Mouse (Mus musculus) hindbrain, embryonic 13.5 days (tissue): ENCODE results near the gene Aplf. TPM values are rescaled to one million over a fixed set of nuclear protein-coding genes. Genes with fewer than 3 reads are reported as not detected.

Source experiments
- ATAC-seq: fragments of 200-750 bp; cut with Nextera tagmentation; 2 replicates; pipeline ENCODE4 v1.8.0; 2017; ENCODE audit warnings: moderate TSS enrichment; ENCODE audit not compliant: low FRiP score
- H3K27ac ChIP-seq: fragments of 300-500 bp; sonication (generic); 2 replicates; pipeline ENCODE4 v1.5.1; 2015; ENCODE audit warnings: inconsistent platforms, mild to moderate bottlenecking, moderate library complexity
- H3K27me3 ChIP-seq: fragments of 300-500 bp; sonication (generic); 2 replicates; pipeline ENCODE4 v1.6.1; 2015; ENCODE audit warnings: mild to moderate bottlenecking, inconsistent platforms
- H3K36me3 ChIP-seq: fragments of 300-500 bp; sonication (generic); 2 replicates; pipeline ENCODE4 v1.6.1; 2015; ENCODE audit warnings: mild to moderate bottlenecking, inconsistent platforms
- H3K4me1 ChIP-seq: fragments of 300-500 bp; sonication (generic); replicated peaks from 2 replicates; pipeline ENCODE4 v1.6.1; 2015; ENCODE audit warnings: inconsistent platforms
- H3K4me2 ChIP-seq: fragments of 300-500 bp; sonication (generic); 2 replicates; pipeline ENCODE4 v1.6.1; 2015; ENCODE audit warnings: inconsistent platforms, mild to moderate bottlenecking, moderate library complexity
- H3K4me3 ChIP-seq: fragments of 300-500 bp; sonication (generic); 2 replicates; pipeline ENCODE4 v1.5.1; 2015; ENCODE audit warnings: mild to moderate bottlenecking, inconsistent platforms
- H3K9ac ChIP-seq: fragments of 300-500 bp; sonication (generic); 2 replicates; pipeline ENCODE4 v1.6.1; 2015; ENCODE audit warnings: mild to moderate bottlenecking, inconsistent platforms
- H3K9me3 ChIP-seq: fragments of 300-500 bp; sonication (generic); 2 replicates; pipeline ENCODE4 v1.6.1; 2016; ENCODE audit warnings: inconsistent platforms
- WGBS: fragments of 180-500 bp; shearing (Covaris S2); methylation state at CpG from one replicate; pipeline ENCODE4 v1.1.7; 2015; 5-methylcytosine and 5-hydroxymethylcytosine counted together
- polyA plus RNA-seq: library from polyadenylated mRNA; unstranded; fragments of >200 nt; fragmentation: Nextera tagmentation; extraction: Ambion mirVana; gene quantifications from 2 replicates; pipeline ENCODE4 v1.2.1, GENCODE M21; 2015

Gene Aplf
- polyA plus RNA-seq, 1 experiment from 2014 or later, result 10.0 TPM

DNA sequence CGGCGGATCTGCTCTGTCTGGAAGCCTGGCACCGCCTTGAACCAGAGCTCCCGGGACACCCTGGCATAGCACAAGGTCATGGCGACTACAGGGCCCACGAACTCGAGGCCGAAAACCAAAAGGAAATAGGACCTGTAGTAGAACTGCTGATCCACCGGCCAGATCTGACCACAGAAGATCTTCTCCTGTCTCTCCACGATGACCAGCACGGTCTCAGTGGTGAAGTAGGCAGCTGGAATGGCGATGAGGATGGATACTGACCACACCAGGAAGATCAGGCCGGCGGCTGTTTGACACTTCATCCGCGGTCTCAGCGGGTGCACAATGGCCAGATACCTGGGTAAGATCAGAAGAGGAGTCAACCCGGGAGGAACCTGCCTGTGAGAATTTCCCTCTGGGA is 90.4 kb downstream of the Aplf start:
- Histone ChIP-seq H3K27me3 (no peaks in the 10 kb centered on the region), H3K4me1 (no peaks in the 10 kb centered on the region), H3K4me3 (no peak overlapping the region), H3K36me3 (0 out of 2 replicates have a peak, but pooled peaks cover 7% of the 10 kb centered on the region), H3K9ac (no peak overlapping the region), H3K4me2 (no peak overlapping the region), H3K27ac (no peak overlapping the region), H3K9me3 (no peaks in the 10 kb centered on the region)
- ATAC-seq, result no peak
- 92% methylated on average over 18 of the region's 18 CpGs for WGBS

DNA sequence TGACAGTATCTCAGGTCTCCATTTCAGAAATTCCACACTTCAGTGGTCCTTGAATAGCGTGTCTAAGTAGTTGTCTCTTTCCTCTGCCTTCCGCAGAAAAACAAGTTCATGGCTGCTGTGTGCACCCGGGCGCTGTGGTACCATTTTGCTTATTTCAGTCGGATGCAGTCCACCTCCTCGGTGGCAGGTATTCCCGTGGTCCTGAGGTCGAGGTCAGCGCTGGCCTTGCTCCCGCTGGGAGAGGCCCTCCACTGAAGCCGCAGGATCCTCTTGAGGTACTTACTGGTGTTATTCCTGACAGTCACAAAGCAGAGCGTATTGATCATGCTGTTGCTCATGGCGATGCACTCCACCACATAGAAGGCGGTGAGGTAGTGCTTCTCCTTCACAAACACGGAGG is 90.9 kb downstream of the Aplf start:
- H3K27ac ChIP-seq, result no peak overlapping the region
- H3K4me2 ChIP-seq, result no peak overlapping the region
- no peak overlapping the region for H3K4me3 ChIP-seq
- 87% methylated on average over 15 of the region's 15 CpGs for WGBS
- H3K4me1 ChIP-seq, result no peaks in the 10 kb centered on the region
- no peaks in the 10 kb centered on the region for H3K27me3 ChIP-seq
- H3K9ac ChIP-seq, result no peak overlapping the region
- H3K36me3 ChIP-seq, result 0 out of 2 replicates have a peak, but pooled peaks cover 7% of the 10 kb centered on the region
- H3K9me3 ChIP-seq, result no peaks in the 10 kb centered on the region
- ATAC-seq, result no peak

Other genes with a start within 250 kb of the Aplf start
- gene Bmp10, start 243.2 kb downstream of the Aplf start, polyA plus RNA-seq, result not detected in 2 replicates
- 1.6 and 2.4 TPM in 2 replicates for gene Arhgap25, start 138.9 kb downstream of the Aplf start, polyA plus RNA-seq
- gene Prokr1, start 81.5 kb downstream of the Aplf start, polyA plus RNA-seq, result 2.2 and 3.1 TPM in 2 replicates
- 5.9 and 6.2 TPM in 2 replicates for gene Efcc1, start 58.7 kb upstream of the Aplf start, polyA plus RNA-seq
- gene Gp9, start 105.9 kb upstream of the Aplf start, polyA plus RNA-seq, result 1.1 and 1.5 TPM in 2 replicates
- gene Rab43, start 140.0 kb upstream of the Aplf start, polyA plus RNA-seq, result 9.3 and 9.6 TPM in 2 replicates
- 2.0 and 2.8 TPM in 2 replicates for gene Gm45140, start 163.6 kb upstream of the Aplf start, polyA plus RNA-seq
- 25.7 and 33.3 TPM in 2 replicates for gene Isy1, start 166.6 kb upstream of the Aplf start, polyA plus RNA-seq
- 599 and 604 TPM in 2 replicates for gene Cnbp, start 178.9 kb upstream of the Aplf start, polyA plus RNA-seq
- 165 and 174 TPM in 2 replicates for gene Copg1, start 215.6 kb upstream of the Aplf start, polyA plus RNA-seq
- 37.0 and 38.5 TPM in 2 replicates for gene Hmces, start 241.7 kb upstream of the Aplf start, polyA plus RNA-seq